Mouse (Mus musculus) stomach, embryonic 16.5 days (tissue): Measurements from ENCODE around the gene Tmem240. TPM values are rescaled to one million over a fixed set of nuclear protein-coding genes. Genes with fewer than 3 reads are reported as not detected.

ENCODE experiments used
- ATAC-seq: fragments of 200-750 bp; cut with Nextera tagmentation; 2 replicates; pipeline ENCODE4 v1.8.0; 2017; ENCODE audit warnings: moderate number of reproducible peaks, moderate TSS enrichment; ENCODE audit not compliant: insufficient read depth, low FRiP score
- H3K27ac ChIP-seq: fragments of 300-500 bp; sonication (generic); 2 replicates; pipeline ENCODE4 v1.5.1; 2014; ENCODE audit warnings: low read length
- H3K27me3 ChIP-seq: fragments of 300-500 bp; sonication (generic); 2 replicates; pipeline ENCODE4 v1.6.1; 2014; ENCODE audit warnings: low read length, control low read depth, mixed read lengths; ENCODE audit not compliant: control insufficient read depth, insufficient read depth
- H3K36me3 ChIP-seq: fragments of 300-500 bp; sonication (generic); 2 replicates; pipeline ENCODE4 v1.6.1; 2014; ENCODE audit warnings: low read length; ENCODE audit not compliant: control insufficient read depth, insufficient read depth
- H3K4me1 ChIP-seq: fragments of 300-500 bp; sonication (generic); 2 replicates; pipeline ENCODE4 v1.6.1; 2014; ENCODE audit warnings: low read length, control low read depth, mixed read lengths; ENCODE audit not compliant: control insufficient read depth, insufficient read depth
- H3K4me2 ChIP-seq: fragments of 300-500 bp; sonication (generic); 2 replicates; pipeline ENCODE4 v1.6.1; 2014; ENCODE audit warnings: low read depth, low read length, mixed read lengths
- H3K4me3 ChIP-seq: fragments of 300-500 bp; sonication (generic); replicated peaks from 2 replicates; pipeline ENCODE4 v1.5.1; 2014; ENCODE audit warnings: mild to moderate bottlenecking, low read length
- H3K9ac ChIP-seq: fragments of 300-500 bp; sonication (generic); 2 replicates; pipeline ENCODE4 v1.6.1; 2014; ENCODE audit warnings: low read length
- H3K9me3 ChIP-seq: fragments of 300-500 bp; sonication (generic); replicated peaks from 2 replicates; pipeline ENCODE4 v1.6.1; 2016; ENCODE audit warnings: low read length, control low read depth; ENCODE audit not compliant: control insufficient read depth
- WGBS: fragments of 180-500 bp; shearing (Covaris S2); extraction: QIAGEN DNeasy Blood & Tissue Kit; methylation state at CpG from one replicate; pipeline ENCODE4 v1.1.7; 2014; 5-methylcytosine and 5-hydroxymethylcytosine counted together
- polyA plus RNA-seq: library from polyadenylated mRNA; unstranded; fragments of >200 nt; fragmentation: Nextera tagmentation; extraction: Ambion mirVana; gene quantifications from 2 replicates; pipeline ENCODE4 v1.2.1, GENCODE M21; 2015

The Tmem240 gene
- polyA plus RNA-seq, 1 experiment from 2014 or later = 0.46 TPM

- 69% methylated on average over 16 of the region's 16 CpGs for WGBS
- no peak overlapping the region for H3K4me3 ChIP-seq
- no peak overlapping the region for H3K27ac ChIP-seq
- H3K4me1 ChIP-seq = peaks cover 20% of the 10 kb centered on the region
- no peak overlapping the region for H3K4me2 ChIP-seq
- H3K36me3 ChIP-seq = no peaks in the 10 kb centered on the region
- H3K27me3 ChIP-seq = no peaks in the 10 kb centered on the region; the same call in 1 of the 2 replicates
- ATAC-seq = no peak
- H3K9ac ChIP-seq = 0 out of 2 replicates have a peak overlapping the region, but pooled peaks have one; percentile 90
- H3K9me3 ChIP-seq = no peaks in the 10 kb centered on the region
Observed at GRCm38 (mm10) chr4:155696261-155697255, 38.0 kb upstream of the Tmem240 start.

- Histone ChIP-seq H3K27ac (no peak overlapping the region), H3K4me2 (no peak overlapping the region), H3K4me1 (peaks cover 12% of the 10 kb centered on the region), H3K9ac (no peak overlapping the region), H3K36me3 (no peaks in the 10 kb centered on the region), H3K9me3 (no peaks in the 10 kb centered on the region), H3K27me3 (no peaks in the 10 kb centered on the region; the same call in 1 of the 2 replicates), H3K4me3 (no peak overlapping the region)
- no peak for ATAC-seq
Observed at GRCm38 (mm10) chr4:155700425-155700824, 34.2 kb upstream of the Tmem240 start.

- no peaks in the 10 kb centered on the region for H3K36me3 ChIP-seq
- no peak overlapping the region for H3K4me3 ChIP-seq
- H3K27ac ChIP-seq = no peak overlapping the region
- no peak overlapping the region for H3K4me2 ChIP-seq
- no peak overlapping the region for H3K9ac ChIP-seq
- no peaks in the 10 kb centered on the region for H3K9me3 ChIP-seq
- H3K27me3 ChIP-seq = no peaks in the 10 kb centered on the region
- no peak for ATAC-seq
- 92% methylated on average over 4 of the region's 4 CpGs for WGBS
- peaks cover 6% of the 10 kb centered on the region for H3K4me1 ChIP-seq
Observed at GRCm38 (mm10) chr4:155703425-155703929, 31.1 kb upstream of the Tmem240 start.

- H3K4me3 ChIP-seq = peak within 1 kb of the TSS; percentile 100
- peaks cover 13% of the 10 kb centered on the region for H3K4me1 ChIP-seq
- peak within 1 kb of the TSS; percentile 94 for H3K9ac ChIP-seq
- peak within 1 kb of the TSS; percentile 98 for H3K27ac ChIP-seq
- H3K9me3 ChIP-seq = no peaks in the 10 kb centered on the region
- peak within 1 kb of the TSS; percentile 75 for H3K4me2 ChIP-seq
- H3K36me3 ChIP-seq = no peaks in the 10 kb centered on the region
- WGBS = under 1% methylated on average over 82 of the region's 83 CpGs
- ATAC-seq = peak; percentile 94
- H3K27me3 ChIP-seq = no peaks in the 10 kb centered on the region
Observed at GRCm38 (mm10) chr4:155704721-155705591, 29.6 kb upstream of the Tmem240 start, which contains the start of gene Ssu72. TSS of gene Ssu72 (plus strand) at chr4:155704800.

GRCm38 (mm10) chr4:155705592-155705929, 29.0 kb upstream of the Tmem240 start:
- peak overlapping the region; percentile 98 for H3K27ac ChIP-seq
- under 1% methylated on average over 19 of the region's 19 CpGs for WGBS
- H3K36me3 ChIP-seq = no peaks in the 10 kb centered on the region
- H3K9me3 ChIP-seq = no peaks in the 10 kb centered on the region
- peak overlapping the region; percentile 100 for H3K4me3 ChIP-seq
- no peak for ATAC-seq
- H3K4me2 ChIP-seq = peak overlapping the region; percentile 71
- peak overlapping the region; percentile 94 for H3K9ac ChIP-seq
- no peaks in the 10 kb centered on the region for H3K27me3 ChIP-seq
- peaks cover 13% of the 10 kb centered on the region for H3K4me1 ChIP-seq

- H3K4me1 ChIP-seq = peaks cover 15% of the 10 kb centered on the region
- no peak overlapping the region for H3K4me3 ChIP-seq
- WGBS = 71% methylated on average over 2 of the region's 2 CpGs
- ATAC-seq = no peak
- H3K27ac ChIP-seq = no peak overlapping the region
- no peaks in the 10 kb centered on the region for H3K27me3 ChIP-seq
- H3K4me2 ChIP-seq = no peak overlapping the region
- H3K9me3 ChIP-seq = no peaks in the 10 kb centered on the region
- H3K36me3 ChIP-seq = no peaks in the 10 kb centered on the region
- no peak overlapping the region for H3K9ac ChIP-seq
Observed at GRCm38 (mm10) chr4:155708582-155708981, 26.0 kb upstream of the Tmem240 start.

GRCm38 (mm10) chr4:155708988-155709387, 25.6 kb upstream of the Tmem240 start:
- Histone ChIP-seq H3K4me3 (no peak overlapping the region), H3K27ac (no peak overlapping the region), H3K4me1 (peaks cover 15% of the 10 kb centered on the region), H3K4me2 (no peak overlapping the region), H3K36me3 (no peaks in the 10 kb centered on the region), H3K27me3 (no peaks in the 10 kb centered on the region), H3K9ac (no peak overlapping the region), H3K9me3 (no peaks in the 10 kb centered on the region)
- no peak for ATAC-seq

GRCm38 (mm10) chr4:155710521-155711252, 23.9 kb upstream of the Tmem240 start:
- Histone ChIP-seq H3K9me3 (no peaks in the 10 kb centered on the region), H3K36me3 (no peaks in the 10 kb centered on the region), H3K9ac (no peak overlapping the region), H3K4me1 (peaks cover 15% of the 10 kb centered on the region), H3K27ac (peak overlapping the region; percentile 48), H3K27me3 (no peaks in the 10 kb centered on the region), H3K4me3 (no peak overlapping the region), H3K4me2 (no peak overlapping the region)
- WGBS = 59% methylated on average over 6 of the region's 6 CpGs
- ATAC-seq = no peak
